Mouse (Mus musculus): ENCODE measurements around the gene Ints13. TPM values are rescaled to one million over a fixed set of nuclear protein-coding genes. Genes with fewer than 3 reads are reported as not detected.

Gene Ints13
- 67.3 and 72.8 TPM in 2 replicates for polyA plus RNA-seq (2012; rRNA removed)

DNA sequence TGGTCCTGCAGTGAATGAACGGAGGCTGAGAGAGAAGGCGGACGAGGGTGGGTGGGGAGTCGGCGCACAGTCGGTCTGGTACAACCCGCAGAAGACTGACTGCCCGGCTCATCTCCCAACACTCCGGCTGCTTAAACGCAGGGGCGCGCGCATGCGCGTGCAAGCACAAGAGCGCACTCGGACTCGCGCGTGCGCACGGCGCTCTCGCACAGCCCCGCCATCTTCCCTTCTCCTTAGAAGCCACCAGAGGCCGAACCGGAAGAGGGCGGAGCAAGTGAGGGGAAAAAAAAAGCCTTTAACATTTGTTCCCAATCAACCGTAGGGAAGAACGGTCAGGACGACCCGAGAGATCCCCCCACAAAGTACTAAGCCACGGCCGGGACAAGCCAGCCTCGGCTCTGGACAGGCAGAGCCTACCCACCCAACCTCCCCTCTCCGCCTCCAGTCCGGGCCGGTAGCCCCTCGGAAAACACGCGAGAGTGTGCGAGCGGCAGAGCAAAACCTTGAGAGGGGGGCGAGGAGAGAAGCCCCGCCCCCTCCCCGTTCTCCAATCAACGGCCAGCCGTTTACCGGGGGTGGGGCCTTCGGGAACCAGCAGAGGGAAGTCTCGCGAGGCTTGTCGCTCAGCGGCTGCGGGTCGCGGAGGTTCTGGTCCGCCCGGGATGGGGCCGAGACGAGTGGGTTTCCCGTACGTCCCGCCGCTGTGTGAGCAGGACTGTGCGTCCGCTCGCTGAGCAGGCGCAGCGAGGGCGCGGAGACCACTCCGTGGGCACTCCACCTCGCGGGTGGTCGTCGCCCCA is at the start of gene Ints13:
Gene Ints13, minus strand, starts transcription at position 526 of the 800 bp plus-strand sequence.
- peak; percentile 96 for TF ChIP-seq POLR2A (IDR thresholded peaks at IDR 0.05; ENCODE audit: borderline replicate concordance, insufficient read depth, low read length)
- no peak for TF ChIP-seq CTCF (IDR thresholded peaks at IDR 0.05; ENCODE audit: borderline replicate concordance, insufficient read depth, low read depth, low read length)
- DNase-seq = peak; percentile 96 to 98
- peak within 1 kb of the TSS; percentile 93 for H3K27ac ChIP-seq (ENCODE audit: insufficient read depth, low read length)
- peak within 1 kb of the TSS; percentile 95 for H3K4me3 ChIP-seq (replicated peaks; ENCODE audit: insufficient read depth, low read depth, low read length)
- H3K4me1 ChIP-seq (ENCODE audit: control insufficient read depth, insufficient read depth, low read length) = peaks cover 5% of the 10 kb centered on the region; the same call in 1 of the 2 replicates
- H3K27me3 ChIP-seq (ENCODE audit: control insufficient read depth, insufficient read depth, low read length) = no peaks in the 10 kb centered on the region
- under 1% methylated on average over 77 of the region's 77 CpGs for WGBS

DNA sequence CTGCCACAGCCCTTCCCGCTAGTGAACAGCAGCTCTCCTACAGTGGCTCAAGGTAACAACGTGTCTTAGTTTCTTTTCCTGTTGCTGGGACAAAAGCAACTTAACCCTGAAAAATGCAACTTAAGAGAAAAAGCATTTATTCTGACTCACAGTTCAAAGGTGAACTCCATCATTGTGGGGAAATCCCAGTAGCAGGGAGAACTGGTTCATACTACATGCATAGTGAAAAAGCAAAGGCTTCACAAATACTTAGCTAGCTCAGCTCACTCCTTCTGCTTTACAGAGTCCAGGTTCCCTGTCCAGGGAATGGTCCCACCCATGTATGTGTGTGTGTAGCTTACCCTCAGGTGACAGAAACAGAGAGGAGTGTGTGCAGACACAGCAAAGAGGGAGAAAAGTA is 39.0 kb upstream of the Ints13 start:
- WGBS = 93% methylated on average over 2 of the region's 2 CpGs
- no peak for TF ChIP-seq CTCF (IDR thresholded peaks at IDR 0.05; ENCODE audit: borderline replicate concordance, insufficient read depth, low read depth, low read length)
- TF ChIP-seq POLR2A (IDR thresholded peaks at IDR 0.05; ENCODE audit: borderline replicate concordance, insufficient read depth, low read length) = no peak
- Histone ChIP-seq H3K27ac (ENCODE audit: insufficient read depth, low read length) (no peak overlapping the region), H3K27me3 (ENCODE audit: control insufficient read depth, insufficient read depth, low read length) (no peaks in the 10 kb centered on the region), H3K4me1 (ENCODE audit: control insufficient read depth, insufficient read depth, low read length) (no peaks in the 10 kb centered on the region), H3K4me3 (replicated peaks; ENCODE audit: insufficient read depth, low read depth, low read length) (no peak overlapping the region)
- DNase-seq = no peak

DNA sequence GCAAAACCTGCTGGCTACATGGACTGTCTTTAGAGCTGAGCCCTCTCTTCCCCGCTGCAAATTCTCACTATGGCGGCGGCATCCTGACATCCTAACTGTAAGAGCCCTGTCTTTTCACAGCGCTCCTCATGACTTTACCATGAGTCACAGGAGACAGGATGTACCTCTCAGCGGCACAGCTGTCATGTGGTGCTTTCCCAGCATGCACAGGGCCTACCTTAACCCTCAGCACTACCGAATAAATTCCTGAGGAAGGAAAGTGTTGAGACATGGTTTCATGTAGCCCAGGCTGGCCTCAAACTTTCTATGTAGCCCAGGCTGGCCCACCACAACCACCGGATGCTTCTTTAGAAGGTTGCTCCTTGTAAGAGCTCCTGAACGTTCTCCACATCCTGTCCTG is 38.3 kb upstream of the Ints13 start:
- 94% methylated on average over 8 of the region's 8 CpGs for WGBS
- TF ChIP-seq POLR2A (IDR thresholded peaks at IDR 0.05; ENCODE audit: borderline replicate concordance, insufficient read depth, low read length) = no peak
- no peak for TF ChIP-seq CTCF (IDR thresholded peaks at IDR 0.05; ENCODE audit: borderline replicate concordance, insufficient read depth, low read depth, low read length)

DNA sequence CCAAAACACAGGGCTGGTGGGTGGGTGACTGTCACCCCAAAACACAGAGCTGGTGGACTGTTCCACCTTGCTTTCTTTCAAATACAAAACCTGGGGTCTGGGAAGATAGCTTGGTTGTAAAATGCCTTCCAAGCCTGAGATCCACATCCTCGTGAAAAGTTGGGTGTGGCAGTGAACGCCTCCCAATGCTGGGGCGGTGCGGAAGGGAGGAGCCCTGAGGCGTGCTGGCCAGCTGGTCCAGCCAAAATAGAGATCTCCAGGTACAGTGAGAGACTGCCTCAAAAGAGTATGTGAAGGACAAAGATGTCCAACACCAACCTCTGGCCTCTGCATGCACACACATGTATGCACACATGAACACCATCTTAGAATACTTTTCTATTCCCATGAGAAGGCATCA is 36.9 kb upstream of the Ints13 start:
- Histone ChIP-seq H3K4me1 (ENCODE audit: control insufficient read depth, insufficient read depth, low read length) (no peaks in the 10 kb centered on the region), H3K4me3 (replicated peaks; ENCODE audit: insufficient read depth, low read depth, low read length) (no peak overlapping the region), H3K27ac (ENCODE audit: insufficient read depth, low read length) (no peak overlapping the region), H3K27me3 (ENCODE audit: control insufficient read depth, insufficient read depth, low read length) (no peaks in the 10 kb centered on the region)
- DNase-seq = no peak
- TF ChIP-seq POLR2A (IDR thresholded peaks at IDR 0.05; ENCODE audit: borderline replicate concordance, insufficient read depth, low read length) (no peak), CTCF (IDR thresholded peaks at IDR 0.05; ENCODE audit: borderline replicate concordance, insufficient read depth, low read depth, low read length) (no peak)
- 95% methylated on average over 5 of the region's 5 CpGs for WGBS

More for the DNA sequence above, 38.3 kb upstream of the Ints13 start:
- Histone ChIP-seq H3K4me1 (ENCODE audit: control insufficient read depth, insufficient read depth, low read length) (no peaks in the 10 kb centered on the region), H3K4me3 (replicated peaks; ENCODE audit: insufficient read depth, low read depth, low read length) (no peak overlapping the region), H3K27ac (ENCODE audit: insufficient read depth, low read length) (no peak overlapping the region), H3K27me3 (ENCODE audit: control insufficient read depth, insufficient read depth, low read length) (no peaks in the 10 kb centered on the region)
- no peak for DNase-seq

DNA sequence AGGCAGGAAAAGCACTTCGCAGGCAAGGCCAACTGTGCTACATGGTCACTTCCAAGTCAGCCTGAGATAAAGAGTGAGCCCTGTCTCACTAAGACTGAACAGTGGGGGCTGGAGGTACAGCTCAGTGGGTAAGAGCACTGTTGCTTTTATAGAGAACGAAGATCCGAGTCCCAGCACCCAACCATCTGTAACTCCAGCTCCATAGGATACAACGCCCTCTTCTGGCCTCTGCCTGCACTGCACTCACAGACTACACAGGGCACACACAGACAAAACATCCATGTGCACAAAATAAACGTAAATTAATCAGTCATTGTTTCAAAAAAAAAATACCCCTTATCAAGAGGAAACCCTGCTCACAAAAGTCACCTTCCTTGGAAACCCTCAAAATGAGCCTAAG is 36.3 kb upstream of the Ints13 start:
- 89% methylated on average over 5 of the region's 5 CpGs for WGBS
- H3K4me1 ChIP-seq (ENCODE audit: control insufficient read depth, insufficient read depth, low read length) = no peaks in the 10 kb centered on the region
- no peak overlapping the region for H3K27ac ChIP-seq (ENCODE audit: insufficient read depth, low read length)
- TF ChIP-seq POLR2A (IDR thresholded peaks at IDR 0.05; ENCODE audit: borderline replicate concordance, insufficient read depth, low read length) (no peak), CTCF (IDR thresholded peaks at IDR 0.05; ENCODE audit: borderline replicate concordance, insufficient read depth, low read depth, low read length) (no peak)
- no peaks in the 10 kb centered on the region for H3K27me3 ChIP-seq (ENCODE audit: control insufficient read depth, insufficient read depth, low read length)
- H3K4me3 ChIP-seq (replicated peaks; ENCODE audit: insufficient read depth, low read depth, low read length) = no peak overlapping the region
- DNase-seq = no peak

DNA sequence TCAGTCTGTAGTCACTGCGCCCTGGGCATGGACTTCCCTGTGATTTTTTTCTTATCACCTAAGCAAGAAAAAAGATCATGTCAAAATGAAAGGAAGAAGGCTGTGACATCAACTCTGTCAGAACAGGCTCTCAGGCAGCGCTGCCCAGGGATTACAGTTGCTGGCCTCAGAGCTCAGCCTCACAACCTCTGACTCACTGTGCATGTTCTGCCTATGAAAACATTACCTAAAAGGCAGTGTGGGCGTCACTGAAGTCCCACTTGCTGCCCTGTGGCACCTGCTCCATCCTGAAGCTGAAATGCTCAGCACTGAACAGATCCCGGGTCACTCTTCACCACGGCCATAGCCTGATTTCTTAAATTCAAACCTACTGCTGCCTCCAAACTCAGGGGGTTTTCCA is 35.1 kb upstream of the Ints13 start:
- H3K4me1 ChIP-seq (ENCODE audit: control insufficient read depth, insufficient read depth, low read length) = no peaks in the 10 kb centered on the region
- 95% methylated on average over 5 of the region's 5 CpGs for WGBS
- no peaks in the 10 kb centered on the region for H3K27me3 ChIP-seq (ENCODE audit: control insufficient read depth, insufficient read depth, low read length)
- H3K4me3 ChIP-seq (replicated peaks; ENCODE audit: insufficient read depth, low read depth, low read length) = no peak overlapping the region
- H3K27ac ChIP-seq (ENCODE audit: insufficient read depth, low read length) = no peak overlapping the region
- DNase-seq = no peak
- TF ChIP-seq POLR2A (IDR thresholded peaks at IDR 0.05; ENCODE audit: borderline replicate concordance, insufficient read depth, low read length) = no peak
- no peak for TF ChIP-seq CTCF (IDR thresholded peaks at IDR 0.05; ENCODE audit: borderline replicate concordance, insufficient read depth, low read depth, low read length)

DNA sequence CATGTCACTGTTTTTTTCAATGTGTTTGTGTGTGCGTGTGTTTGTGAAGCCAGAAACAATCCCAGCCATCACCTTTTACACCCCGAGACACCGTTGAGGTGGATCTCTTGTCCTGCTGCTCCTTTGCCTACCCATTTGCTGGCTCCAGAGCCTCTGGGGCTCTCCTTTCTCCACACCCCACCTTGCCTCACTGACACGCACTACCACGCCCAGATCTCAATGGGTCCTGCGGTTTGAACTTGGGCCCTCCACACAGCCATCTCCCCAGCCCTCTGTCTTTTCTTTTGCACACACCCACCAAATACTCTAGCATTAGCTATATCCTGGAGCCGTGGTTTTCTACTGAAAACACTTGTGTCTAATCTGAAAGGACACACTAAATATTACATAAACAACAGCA is 34.3 kb upstream of the Ints13 start:
- WGBS = 91% methylated on average over 7 of the region's 7 CpGs
- TF ChIP-seq CTCF (IDR thresholded peaks at IDR 0.05; ENCODE audit: borderline replicate concordance, insufficient read depth, low read depth, low read length) (no peak), POLR2A (IDR thresholded peaks at IDR 0.05; ENCODE audit: borderline replicate concordance, insufficient read depth, low read length) (no peak)
- no peak for DNase-seq
- Histone ChIP-seq H3K27me3 (ENCODE audit: control insufficient read depth, insufficient read depth, low read length) (no peaks in the 10 kb centered on the region), H3K4me1 (ENCODE audit: control insufficient read depth, insufficient read depth, low read length) (no peaks in the 10 kb centered on the region), H3K4me3 (replicated peaks; ENCODE audit: insufficient read depth, low read depth, low read length) (no peak overlapping the region), H3K27ac (ENCODE audit: insufficient read depth, low read length) (no peak overlapping the region)

DNA sequence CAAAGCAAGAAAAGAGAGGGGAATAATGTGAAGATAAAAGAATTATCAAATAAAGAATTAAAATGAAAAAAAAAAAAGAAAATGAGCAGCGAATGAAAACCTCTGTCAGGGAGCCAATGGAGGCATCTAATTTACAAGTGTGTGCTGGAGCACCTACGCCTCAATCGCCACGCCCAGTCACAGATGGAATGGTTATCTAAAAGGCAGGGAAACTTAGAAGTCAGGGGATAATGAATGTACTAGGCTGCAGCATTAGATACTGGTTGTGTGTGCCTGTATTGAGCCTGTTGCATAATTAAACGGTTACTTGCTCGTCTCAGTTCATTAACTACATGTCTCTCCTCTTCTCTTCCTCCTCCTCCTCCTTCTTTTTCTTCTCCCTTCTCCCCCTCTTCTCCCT is 33.8 kb upstream of the Ints13 start:
- Histone ChIP-seq H3K4me1 (ENCODE audit: control insufficient read depth, insufficient read depth, low read length) (no peaks in the 10 kb centered on the region), H3K27me3 (ENCODE audit: control insufficient read depth, insufficient read depth, low read length) (no peaks in the 10 kb centered on the region), H3K27ac (ENCODE audit: insufficient read depth, low read length) (no peak overlapping the region), H3K4me3 (replicated peaks; ENCODE audit: insufficient read depth, low read depth, low read length) (no peak overlapping the region)
- WGBS = 87% methylated on average over 6 of the region's 6 CpGs
- DNase-seq = no peak
- TF ChIP-seq POLR2A (IDR thresholded peaks at IDR 0.05; ENCODE audit: borderline replicate concordance, insufficient read depth, low read length) (no peak), CTCF (IDR thresholded peaks at IDR 0.05; ENCODE audit: borderline replicate concordance, insufficient read depth, low read depth, low read length) (no peak)

All from cerebellum, adult 2 months (tissue).